Mouse (Mus musculus) heart, embryonic 12.5 days (tissue): ENCODE data around the gene Pitpnc1. TPM values are rescaled to one million over a fixed set of nuclear protein-coding genes. Genes with fewer than 3 reads are reported as not detected.

Experiments used
- ATAC-seq: fragments of 200-750 bp; cut with Nextera tagmentation; 2 replicates; pipeline ENCODE4 v1.8.0; 2017; ENCODE audit warnings: moderate TSS enrichment, moderate library complexity; ENCODE audit not compliant: insufficient number of reproducible peaks, low FRiP score
- H3K27ac ChIP-seq: fragments of 300-500 bp; sonication (generic); 2 replicates; pipeline ENCODE4 v1.5.1; 2016; ENCODE audit warnings: mild to moderate bottlenecking, moderate library complexity; ENCODE audit not compliant: poor library complexity, severe bottlenecking
- H3K27me3 ChIP-seq: fragments of 300-500 bp; sonication (generic); replicated peaks from 2 replicates; pipeline ENCODE4 v1.6.1; 2016; ENCODE audit warnings: mild to moderate bottlenecking, moderate library complexity
- H3K36me3 ChIP-seq: fragments of 300-500 bp; sonication (generic); 2 replicates; pipeline ENCODE4 v1.6.1; 2016; ENCODE audit warnings: mild to moderate bottlenecking, moderate library complexity
- H3K4me1 ChIP-seq: fragments of 300-500 bp; sonication (generic); replicated peaks from 2 replicates; pipeline ENCODE4 v1.6.1; 2016; ENCODE audit warnings: mild to moderate bottlenecking
- H3K4me2 ChIP-seq: fragments of 300-500 bp; sonication (generic); 2 replicates; pipeline ENCODE4 v1.6.1; 2016; ENCODE audit warnings: mild to moderate bottlenecking, moderate library complexity
- H3K4me3 ChIP-seq: fragments of 300-500 bp; sonication (generic); 2 replicates; pipeline ENCODE4 v1.5.1; 2016; ENCODE audit warnings: mild to moderate bottlenecking
- H3K9ac ChIP-seq: fragments of 300-500 bp; sonication (generic); 2 replicates; pipeline ENCODE4 v1.6.1; 2016; ENCODE audit warnings: mild to moderate bottlenecking, moderate library complexity
- H3K9me3 ChIP-seq: fragments of 300-500 bp; sonication (generic); replicated peaks from 2 replicates; pipeline ENCODE4 v1.6.1; 2016; ENCODE audit warnings: mild to moderate bottlenecking, moderate library complexity
- WGBS: fragments of 180-500 bp; shearing (Covaris S2); methylation state at CpG from one replicate; pipeline ENCODE4 v1.1.7; 2016; 5-methylcytosine and 5-hydroxymethylcytosine counted together
- polyA plus RNA-seq: library from polyadenylated mRNA; unstranded; fragments of >200 nt; fragmentation: Nextera tagmentation; extraction: Ambion mirVana; gene quantifications from 2 replicates; pipeline ENCODE4 v1.2.1, GENCODE M21; 2016

Pitpnc1 gene
- polyA plus RNA-seq, 1 experiment from 2014 or later = 8.2 TPM

GRCm38 (mm10) chr11:107251460-107251859, 219.0 kb downstream of the Pitpnc1 start:
- Histone ChIP-seq H3K4me2 (no peak overlapping the region), H3K9ac (no peak overlapping the region), H3K4me3 (no peak overlapping the region), H3K4me1 (peaks cover 7% of the 10 kb centered on the region), H3K9me3 (0 out of 2 replicates have a peak, but pooled peaks cover 4% of the 10 kb centered on the region), H3K27me3 (no peaks in the 10 kb centered on the region), H3K27ac (no peak overlapping the region), H3K36me3 (peaks cover 13% of the 10 kb centered on the region)
- 85% methylated on average over 7 of the region's 7 CpGs for WGBS
- ATAC-seq = no peak

GRCm38 (mm10) chr11:107250882-107251281, 219.6 kb downstream of the Pitpnc1 start:
- 90% methylated on average over 8 of the region's 8 CpGs for WGBS
- Histone ChIP-seq H3K27me3 (no peaks in the 10 kb centered on the region), H3K27ac (no peak overlapping the region), H3K4me3 (no peak overlapping the region), H3K36me3 (peaks cover 13% of the 10 kb centered on the region), H3K9me3 (0 out of 2 replicates have a peak, but pooled peaks cover 4% of the 10 kb centered on the region), H3K4me1 (peaks cover 7% of the 10 kb centered on the region), H3K9ac (no peak overlapping the region), H3K4me2 (no peak overlapping the region)
- ATAC-seq = no peak

- Histone ChIP-seq H3K27me3 (no peaks in the 10 kb centered on the region), H3K4me2 (no peak overlapping the region), H3K4me1 (no peaks in the 10 kb centered on the region; the same call in 1 of the 2 replicates), H3K4me3 (no peak overlapping the region), H3K36me3 (peaks cover 13% of the 10 kb centered on the region), H3K9ac (no peak overlapping the region), H3K9me3 (0 out of 2 replicates have a peak, but pooled peaks cover 4% of the 10 kb centered on the region), H3K27ac (no peak overlapping the region)
- 87% methylated on average over 7 of the region's 7 CpGs for WGBS
- no peak for ATAC-seq
Measured at GRCm38 (mm10) chr11:107248753-107249152, 221.7 kb downstream of the Pitpnc1 start.

GRCm38 (mm10) chr11:107245657-107246056, 224.8 kb downstream of the Pitpnc1 start:
- Histone ChIP-seq H3K9ac (no peak overlapping the region), H3K4me1 (no peaks in the 10 kb centered on the region; the same call in 1 of the 2 replicates), H3K9me3 (no peaks in the 10 kb centered on the region), H3K27me3 (no peaks in the 10 kb centered on the region), H3K4me3 (no peak overlapping the region), H3K4me2 (no peak overlapping the region), H3K36me3 (0 out of 2 replicates have a peak, but pooled peaks cover 1% of the 10 kb centered on the region), H3K27ac (no peak overlapping the region)
- WGBS = 84% methylated on average over 7 of the region's 7 CpGs
- ATAC-seq = no peak

GRCm38 (mm10) chr11:107243126-107243525, 227.4 kb downstream of the Pitpnc1 start:
- Histone ChIP-seq H3K9ac (no peak overlapping the region), H3K4me2 (no peak overlapping the region), H3K9me3 (no peaks in the 10 kb centered on the region), H3K4me1 (no peaks in the 10 kb centered on the region), H3K27ac (no peak overlapping the region), H3K4me3 (no peak overlapping the region), H3K27me3 (no peaks in the 10 kb centered on the region), H3K36me3 (no peaks in the 10 kb centered on the region)
- 76% methylated on average over 6 of the region's 6 CpGs for WGBS
- no peak for ATAC-seq

- WGBS = 81% methylated on average over 7 of the region's 7 CpGs
- no peak for ATAC-seq
- H3K36me3 ChIP-seq = no peaks in the 10 kb centered on the region
Measured at GRCm38 (mm10) chr11:107241678-107242077, 228.8 kb downstream of the Pitpnc1 start.

GRCm38 (mm10) chr11:107238506-107238905, 232.0 kb downstream of the Pitpnc1 start:
- Histone ChIP-seq H3K27ac (no peak overlapping the region), H3K9ac (no peak overlapping the region), H3K4me2 (no peak overlapping the region), H3K27me3 (no peaks in the 10 kb centered on the region), H3K4me3 (no peak overlapping the region), H3K9me3 (no peaks in the 10 kb centered on the region), H3K36me3 (no peaks in the 10 kb centered on the region), H3K4me1 (peaks cover 4% of the 10 kb centered on the region; the same call in 1 of the 2 replicates)
- no peak for ATAC-seq
- 82% methylated on average over 6 of the region's 6 CpGs for WGBS

More at GRCm38 (mm10) chr11:107241678-107242077, 228.8 kb downstream of the Pitpnc1 start:
- peaks cover 1% of the 10 kb centered on the region; the same call in 1 of the 2 replicates for H3K4me1 ChIP-seq
- no peak overlapping the region for H3K4me2 ChIP-seq
- H3K4me3 ChIP-seq = no peak overlapping the region
- no peaks in the 10 kb centered on the region for H3K27me3 ChIP-seq
- H3K9ac ChIP-seq = no peak overlapping the region
- no peaks in the 10 kb centered on the region for H3K9me3 ChIP-seq
- H3K27ac ChIP-seq = no peak overlapping the region

- Histone ChIP-seq H3K27ac (no peak overlapping the region), H3K4me3 (no peak overlapping the region), H3K4me1 (peaks cover 4% of the 10 kb centered on the region; the same call in 1 of the 2 replicates), H3K4me2 (no peak overlapping the region), H3K27me3 (no peaks in the 10 kb centered on the region), H3K9ac (no peak overlapping the region), H3K9me3 (no peaks in the 10 kb centered on the region), H3K36me3 (no peaks in the 10 kb centered on the region)
- WGBS = 91% methylated on average over 4 of the region's 4 CpGs
- no peak for ATAC-seq
Measured at GRCm38 (mm10) chr11:107237532-107237931, 233.0 kb downstream of the Pitpnc1 start.

GRCm38 (mm10) chr11:107233252-107233890, 237.1 kb downstream of the Pitpnc1 start:
- no peak overlapping the region for H3K9ac ChIP-seq
- ATAC-seq = no peak
- H3K36me3 ChIP-seq = peaks cover 1% of the 10 kb centered on the region; the same call in 1 of the 2 replicates
- H3K9me3 ChIP-seq = 0 out of 2 replicates have a peak, but pooled peaks cover 1% of the 10 kb centered on the region
- WGBS = 80% methylated on average over 5 of the region's 5 CpGs
- H3K27ac ChIP-seq = no peak overlapping the region
- H3K4me2 ChIP-seq = no peak overlapping the region
- H3K4me1 ChIP-seq = peaks cover 4% of the 10 kb centered on the region; the same call in 1 of the 2 replicates
- H3K27me3 ChIP-seq = no peaks in the 10 kb centered on the region
- no peak overlapping the region for H3K4me3 ChIP-seq

GRCm38 (mm10) chr11:107230128-107230527, 240.4 kb downstream of the Pitpnc1 start:
- Histone ChIP-seq H3K27ac (no peak overlapping the region), H3K27me3 (no peaks in the 10 kb centered on the region), H3K4me3 (no peak overlapping the region), H3K9ac (no peak overlapping the region), H3K4me1 (peaks cover 10% of the 10 kb centered on the region), H3K4me2 (no peak overlapping the region), H3K36me3 (peaks cover 8% of the 10 kb centered on the region; the same call in 1 of the 2 replicates), H3K9me3 (0 out of 2 replicates have a peak, but pooled peaks cover 3% of the 10 kb centered on the region)
- WGBS = 81% methylated on average over 10 of the region's 10 CpGs
- ATAC-seq = no peak

- no peak for ATAC-seq
Measured at GRCm38 (mm10) chr11:107226431-107226830, 244.1 kb downstream of the Pitpnc1 start.

More at GRCm38 (mm10) chr11:107226431-107226830, 244.1 kb downstream of the Pitpnc1 start:
- Histone ChIP-seq H3K36me3 (0 out of 2 replicates have a peak, but pooled peaks cover 8% of the 10 kb centered on the region), H3K4me2 (no peak overlapping the region), H3K9ac (no peak overlapping the region), H3K4me3 (no peak overlapping the region), H3K4me1 (peaks cover 33% of the 10 kb centered on the region), H3K9me3 (0 out of 2 replicates have a peak, but pooled peaks cover 3% of the 10 kb centered on the region), H3K27me3 (no peaks in the 10 kb centered on the region), H3K27ac (no peak overlapping the region)
- 96% methylated on average over 1 of the region's 1 CpGs for WGBS
